Mouse (Mus musculus) cerebellum, adult 2 months (tissue): ENCODE results near the gene AC109138.7.
A peak's percentile ranks its signal among the peaks of the same experiment; 100 is the strongest.

ENCODE experiments used
- CTCF ChIP-seq: fragments of 200-500 bp; IDR thresholded peaks from 2 replicates; pipeline ENCODE4 v1.5.1; 2011; ENCODE audit warnings: low read depth, mild to moderate bottlenecking, control low read depth, low read length, moderate library complexity, borderline replicate concordance; ENCODE audit not compliant: insufficient read depth
- POLR2A ChIP-seq: fragments of 200-500 bp; IDR thresholded peaks from 2 replicates; pipeline ENCODE4 v1.6.1; 2011; ENCODE audit warnings: low read length, control low read depth, borderline replicate concordance; ENCODE audit not compliant: insufficient read depth

DNA sequence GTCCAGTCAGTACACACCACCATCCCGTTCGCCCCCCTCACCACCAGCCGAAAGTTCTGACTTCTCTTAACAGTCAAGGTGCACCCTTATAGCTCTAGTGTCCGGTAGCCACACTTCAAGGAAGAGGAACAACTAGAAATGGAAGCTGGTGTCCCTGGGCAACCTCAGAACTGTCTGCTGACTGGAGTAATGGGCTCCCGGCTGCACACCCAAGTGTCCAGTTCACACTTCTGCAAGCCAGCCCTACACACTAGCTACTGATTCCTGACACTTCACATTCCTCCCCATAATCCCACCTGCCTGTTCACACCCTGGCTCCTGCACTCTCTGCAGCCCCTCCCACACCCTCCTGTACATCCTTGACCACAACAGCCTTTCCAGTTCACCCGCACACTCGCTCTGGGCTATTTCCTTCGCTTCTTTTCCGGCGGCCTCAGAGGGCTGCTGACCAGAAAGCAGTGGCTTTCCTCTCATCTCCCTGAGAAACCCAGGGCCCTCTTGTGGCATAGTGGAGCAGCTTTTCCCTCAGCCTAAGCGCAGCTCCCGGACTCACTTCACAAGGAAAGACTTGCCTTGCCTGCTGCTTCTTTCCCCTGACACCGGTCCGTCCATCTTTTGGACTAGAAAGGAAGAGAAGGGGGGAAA is 2.0 kb downstream of the AC109138.7 start:
- TF ChIP-seq POLR2A (no peak), CTCF (peak; percentile 60)
